Mouse (Mus musculus): ENCODE data around the gene Nanp.

GRCm38 (mm10) chr2:151040411-151040810 is 1.2 kb upstream of the Nanp start:
- no peak for TF ChIP-seq EP300 (IDR thresholded peaks at IDR 0.05)
- no peak for TF ChIP-seq CTCF (IDR thresholded peaks at IDR 0.05)

All from lung, postnatal 0 days (tissue).